Mouse (Mus musculus) megakaryocyte, embryonic 14.5 days (primary cell): ENCODE results near the gene Sprn.

ENCODE experiments used
- FLI1 ChIP-seq: IDR thresholded peaks from 2 replicates; pipeline ENCODE4 v1.6.1; 2012; ENCODE audit warnings: low read length, inconsistent platforms, mixed read lengths
- GATA1 ChIP-seq: IDR thresholded peaks from 3 replicates; pipeline ENCODE4 v1.6.1; 2012; ENCODE audit warnings: mixed read lengths, low read length, inconsistent platforms, borderline replicate concordance

DNA sequence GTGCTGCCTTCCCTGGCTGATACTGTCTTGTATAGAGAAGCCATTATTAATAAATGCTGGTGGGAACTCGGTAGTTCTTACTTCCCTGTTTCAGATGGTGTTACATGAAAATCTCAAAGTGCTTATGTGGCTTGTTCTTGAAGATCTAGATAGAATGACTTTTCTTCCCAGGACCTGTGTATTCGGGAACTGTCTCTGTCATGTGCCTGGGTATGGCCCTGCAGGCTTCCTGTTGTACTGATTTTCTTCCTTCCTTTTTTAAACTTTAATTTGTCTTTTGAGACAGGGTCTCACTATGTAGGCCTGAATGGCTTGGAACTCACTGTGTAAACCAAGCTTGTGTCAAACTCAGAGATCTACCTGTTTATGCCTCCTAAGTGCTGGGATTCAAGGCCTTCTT is 26.8 kb downstream of the Sprn start:
- TF ChIP-seq GATA1 (no peak), FLI1 (no peak)
